8 mouse cellular contexts compared by ENCODE assay signal in genomic region chr2:60171786-60172530, GRCm38 (mm10). TPM values are rescaled to one million over a fixed set of nuclear protein-coding genes. Genes with fewer than 3 reads are reported as not detected.
A peak's percentile ranks its signal among the peaks of the same experiment; 100 is the strongest.
DNase-seq lines count a peak whose midpoint lies in the region; ATAC-seq and TF ChIP-seq lines count a peak whose summit lies in the region.

No protein-coding gene starts in this region.

- 0 out of 2 replicates have a peak, but pooled peaks have one; percentile 74 for ATAC-seq in hindbrain, postnatal 0 days
- no peak for ATAC-seq in hindbrain, embryonic 14.5 days (ENCODE audit: low FRiP score)
- ATAC-seq in megakaryocyte progenitor cell, adult 5-6 weeks (replicated peaks; ENCODE audit: poor library complexity), result peak; percentile 37

- H3K9ac ChIP-seq in hindbrain, postnatal 0 days (replicated peaks; ENCODE audit: low read length), result no peak overlapping the region
- no peak overlapping the region for H3K9ac ChIP-seq in hindbrain, embryonic 14.5 days

- DNase-seq in hindbrain, postnatal 0 days (ENCODE audit: low spot score), result peak; percentile 51
- no peak for DNase-seq in hindbrain, embryonic 14.5 days (ENCODE audit: low spot score)
- peak; percentile 10 to 28 for DNase-seq in CD8-positive naive resting alpha-beta T cell, adult 2 months (ENCODE audit: low read depth in 2 of 2, low spot score in 2 of 2)
- DNase-seq in cerebellum, adult 11-12 months, result peak; percentile 21
- peak; percentile 76 for DNase-seq in kidney, adult 9 months
- no peak for DNase-seq in ovary, adult 18-20 months (ENCODE audit: low spot score)
- no peak for DNase-seq in limb, embryonic 10.5 days (ENCODE audit: low spot score)

- H3K27me3 ChIP-seq in hindbrain, postnatal 0 days (ENCODE audit: insufficient read depth, low read length), result no peaks in the 10 kb centered on the region
- no peaks in the 10 kb centered on the region for H3K27me3 ChIP-seq in hindbrain, embryonic 14.5 days (ENCODE audit: control insufficient read depth, insufficient read depth, low read length)
- H3K27me3 ChIP-seq in limb, embryonic 10.5 days (ENCODE audit: low read depth, poor library complexity, severe bottlenecking), result no peaks in the 10 kb centered on the region

- no peak overlapping the region for H3K4me2 ChIP-seq in hindbrain, postnatal 0 days (ENCODE audit: low read depth, low read length)
- H3K4me2 ChIP-seq in hindbrain, embryonic 14.5 days (replicated peaks), result no peak overlapping the region

- no peak; the same call in 1 of the 2 replicates for TF ChIP-seq CTCF in hindbrain, postnatal 0 days (IDR thresholded peaks at IDR 0.05; ENCODE audit: low read depth)

- no peaks in the 10 kb centered on the region for H3K9me3 ChIP-seq in hindbrain, postnatal 0 days (ENCODE audit: low read length)
- H3K9me3 ChIP-seq in hindbrain, embryonic 14.5 days (ENCODE audit: control insufficient read depth, low read length), result no peaks in the 10 kb centered on the region
- H3K9me3 ChIP-seq in limb, embryonic 10.5 days (replicated peaks), result no peaks in the 10 kb centered on the region

- no peak overlapping the region for H3K27ac ChIP-seq in hindbrain, postnatal 0 days
- no peak overlapping the region for H3K27ac ChIP-seq in hindbrain, embryonic 14.5 days
- H3K27ac ChIP-seq in limb, embryonic 10.5 days, result no peak overlapping the region

- no peaks in the 10 kb centered on the region for H3K36me3 ChIP-seq in hindbrain, postnatal 0 days (ENCODE audit: insufficient read depth, low read length)
- H3K36me3 ChIP-seq in hindbrain, embryonic 14.5 days (replicated peaks; ENCODE audit: control insufficient read depth, insufficient read depth), result no peaks in the 10 kb centered on the region
- no peaks in the 10 kb centered on the region for H3K36me3 ChIP-seq in limb, embryonic 10.5 days

- H3K4me3 ChIP-seq in hindbrain, postnatal 0 days (ENCODE audit: low read length), result no peak overlapping the region
- no peak overlapping the region for H3K4me3 ChIP-seq in hindbrain, embryonic 14.5 days (replicated peaks; ENCODE audit: low read length)
- H3K4me3 ChIP-seq in limb, embryonic 10.5 days, result no peak overlapping the region

- WGBS in hindbrain, postnatal 0 days, result 58% methylated on average over 7 of the region's 7 CpGs
- 71% methylated on average over 7 of the region's 7 CpGs for WGBS in hindbrain, embryonic 14.5 days
- WGBS in limb, embryonic 10.5 days, result 83% methylated on average over 7 of the region's 7 CpGs

- H3K4me1 ChIP-seq in hindbrain, postnatal 0 days (ENCODE audit: insufficient read depth, low read length), result no peaks in the 10 kb centered on the region
- H3K4me1 ChIP-seq in hindbrain, embryonic 14.5 days (replicated peaks; ENCODE audit: control insufficient read depth, insufficient read depth, low read length), result no peaks in the 10 kb centered on the region
- no peaks in the 10 kb centered on the region for H3K4me1 ChIP-seq in limb, embryonic 10.5 days

RNA-seq across cellular contexts. Expression of gene Baz2b, which starts 37.7 kb away (rescaled TPM):
- 62.3 and 79.4 TPM in 2 replicates for total RNA-seq in hindbrain, postnatal 0 days (2014; rRNA removed)
- polyA plus RNA-seq in hindbrain, postnatal 0 days (2015; fragmentation: Nextera tagmentation; extraction: Ambion mirVana), result 71.3 and 74.7 TPM in 2 replicates
- polyA plus RNA-seq in hindbrain, embryonic 14.5 days (2014; fragmentation: Nextera tagmentation; extraction: Ambion mirVana), result 78.5 and 81.2 TPM in 2 replicates
- 59.4 and 70.1 TPM in 2 replicates for total RNA-seq in megakaryocyte progenitor cell, adult 5-6 weeks (2015)
- 95.7 and 107 TPM in 2 replicates for total RNA-seq in megakaryocyte progenitor cell, adult 5-6 weeks (2017)
- polyA plus RNA-seq in limb, embryonic 10.5 days (2016; fragmentation: Nextera tagmentation; extraction: Ambion mirVana), result 45.0 and 58.8 TPM in 2 replicates

RNA-seq across cellular contexts. Expression of gene March7, which starts 37.7 kb away (rescaled TPM):
- 57.5 and 77.2 TPM in 2 replicates for total RNA-seq in hindbrain, postnatal 0 days (2014; rRNA removed)
- polyA plus RNA-seq in hindbrain, postnatal 0 days (2015; fragmentation: Nextera tagmentation; extraction: Ambion mirVana), result 79.4 and 81.2 TPM in 2 replicates
- polyA plus RNA-seq in hindbrain, embryonic 14.5 days (2014; fragmentation: Nextera tagmentation; extraction: Ambion mirVana), result 89.5 and 97.3 TPM in 2 replicates
- 63.5 and 73.5 TPM in 2 replicates for total RNA-seq in megakaryocyte progenitor cell, adult 5-6 weeks (2015)
- 55.4 and 65.6 TPM in 2 replicates for total RNA-seq in megakaryocyte progenitor cell, adult 5-6 weeks (2017)
- 62.5 and 81.9 TPM in 2 replicates for polyA plus RNA-seq in limb, embryonic 10.5 days (2016; fragmentation: Nextera tagmentation; extraction: Ambion mirVana)

Comparison
In these comparisons a context has a peak if more than half of its experiments do, and no peak if none do; other contexts are left out.
1. DNase-seq: peak in hindbrain, postnatal 0 days (single experiment), CD8-positive naive resting alpha-beta T cell, adult 2 months (2 of 2), cerebellum, adult 11-12 months (single experiment) and kidney, adult 9 months (single experiment); none in hindbrain, embryonic 14.5 days (single experiment), ovary, adult 18-20 months (single experiment) and limb, embryonic 10.5 days (single experiment).